Mouse (Mus musculus): ENCODE data around the gene Psmd5.

Gene Psmd5

GRCm38 (mm10) chr2:34874816-34875345 lies at the start of gene Psmd5:
Gene Psmd5 (minus strand): TSS chr2:34874968.
- no peak for DNase-seq (ENCODE audit: low read depth)

- no peak for DNase-seq (ENCODE audit: low read depth)
Measured at GRCm38 (mm10) chr2:34922729-34923128, 48.0 kb upstream of the Psmd5 start.

GRCm38 (mm10) chr2:34920144-34920543 lies 45.4 kb upstream of the Psmd5 start:
- no peak for DNase-seq (ENCODE audit: low read depth)

- DNase-seq (ENCODE audit: low read depth), result no peak
Measured at GRCm38 (mm10) chr2:34915103-34915502, 40.3 kb upstream of the Psmd5 start.

- DNase-seq (ENCODE audit: low read depth), result no peak
Measured at GRCm38 (mm10) chr2:34914823-34915082, 40.0 kb upstream of the Psmd5 start.

GRCm38 (mm10) chr2:34914069-34914822 lies 39.5 kb upstream of the Psmd5 start:
- peak; percentile 63 for DNase-seq (ENCODE audit: low read depth)

GRCm38 (mm10) chr2:34913218-34914068 lies 38.7 kb upstream of the Psmd5 start, which contains the start of gene Phf19:
Gene Phf19 (minus strand): TSS chr2:34914026.
- peak; percentile 47 for DNase-seq (ENCODE audit: low read depth)

GRCm38 (mm10) chr2:34912613-34913012 lies 37.8 kb upstream of the Psmd5 start:
- DNase-seq (ENCODE audit: low read depth), result no peak

GRCm38 (mm10) chr2:34911871-34912270 lies 37.1 kb upstream of the Psmd5 start:
- DNase-seq (ENCODE audit: low read depth), result no peak

GRCm38 (mm10) chr2:34909719-34910118 lies 35.0 kb upstream of the Psmd5 start:
- no peak for DNase-seq (ENCODE audit: low read depth)

- DNase-seq (ENCODE audit: low read depth), result peak; percentile 58
Measured at GRCm38 (mm10) chr2:34906861-34907604, 32.3 kb upstream of the Psmd5 start.

GRCm38 (mm10) chr2:34906426-34906825 lies 31.7 kb upstream of the Psmd5 start:
- DNase-seq (ENCODE audit: low read depth), result no peak

GRCm38 (mm10) chr2:34904849-34905542 lies 30.2 kb upstream of the Psmd5 start:
- DNase-seq (ENCODE audit: low read depth), result peak; percentile 99

GRCm38 (mm10) chr2:34903652-34904405 lies 29.1 kb upstream of the Psmd5 start:
- DNase-seq (ENCODE audit: low read depth), result no peak

GRCm38 (mm10) chr2:34903191-34903590 lies 28.4 kb upstream of the Psmd5 start:
- no peak for DNase-seq (ENCODE audit: low read depth)

GRCm38 (mm10) chr2:34902731-34903130 lies 28.0 kb upstream of the Psmd5 start:
- no peak for DNase-seq (ENCODE audit: low read depth)

GRCm38 (mm10) chr2:34901726-34902125 lies 27.0 kb upstream of the Psmd5 start:
- DNase-seq (ENCODE audit: low read depth), result no peak

GRCm38 (mm10) chr2:34900412-34900811 lies 25.6 kb upstream of the Psmd5 start:
- no peak for DNase-seq (ENCODE audit: low read depth)

- DNase-seq (ENCODE audit: low read depth), result no peak
Measured at GRCm38 (mm10) chr2:34899682-34900081, 24.9 kb upstream of the Psmd5 start.

- DNase-seq (ENCODE audit: low read depth), result peak; percentile 70
Measured at GRCm38 (mm10) chr2:34897820-34898219, 23.1 kb upstream of the Psmd5 start.
